Comparison of ENCODE assay signal across 22 mouse cellular contexts in genomic region chr10:92791908-92792307, GRCm38 (mm10).
A peak's percentile ranks its signal among the peaks of the same experiment; 100 is the strongest.
DNase-seq lines count a peak whose midpoint lies in the region; ATAC-seq lines count a peak whose summit lies in the region.
"Had no signal": no experiment of that assay in that cellular context is flagged by ENCODE, and none has a peak within 500 bp of the region (broad histone marks: within the 10 kb centered on the region; RNA-seq: fewer than 3 reads in every experiment).

No protein-coding gene starts in this region.

- H3K36me3 ChIP-seq in hindbrain, embryonic 12.5 days = no peaks in the 10 kb centered on the region
- H3K36me3 ChIP-seq in hindbrain, embryonic 16.5 days (ENCODE audit: control insufficient read depth, insufficient read depth, low read length) = no peaks in the 10 kb centered on the region
- no peaks in the 10 kb centered on the region for H3K36me3 ChIP-seq in forebrain, embryonic 10.5 days (replicated peaks)
- H3K36me3 ChIP-seq in forebrain, embryonic 12.5 days (replicated peaks) = no peaks in the 10 kb centered on the region
- H3K36me3 ChIP-seq in midbrain, embryonic 12.5 days = no peaks in the 10 kb centered on the region
- H3K36me3 ChIP-seq: embryonic facial prominence, embryonic 12.5 days; limb, embryonic 15.5 days; stomach, embryonic 15.5 days had no signal

- H3K4me2 ChIP-seq in hindbrain, embryonic 12.5 days (replicated peaks) = 0 out of 2 replicates have a peak overlapping the region, but pooled peaks have one; percentile 1
- no peak overlapping the region for H3K4me2 ChIP-seq in hindbrain, embryonic 16.5 days (ENCODE audit: low read length)
- peak overlapping the region; percentile 26 for H3K4me2 ChIP-seq in forebrain, embryonic 12.5 days
- 0 out of 2 replicates have a peak overlapping the region, but pooled peaks have one; percentile 26 for H3K4me2 ChIP-seq in midbrain, embryonic 12.5 days (replicated peaks)
- H3K4me2 ChIP-seq: embryonic facial prominence, embryonic 12.5 days; heart, embryonic 11.5 days; limb, embryonic 15.5 days; lung, embryonic 14.5 days; stomach, embryonic 15.5 days had no signal

- H3K4me3 ChIP-seq in hindbrain, embryonic 12.5 days = no peak overlapping the region
- H3K4me3 ChIP-seq in hindbrain, embryonic 16.5 days (ENCODE audit: low read length) = no peak overlapping the region
- no peak overlapping the region for H3K4me3 ChIP-seq in forebrain, embryonic 10.5 days
- no peak overlapping the region for H3K4me3 ChIP-seq in forebrain, embryonic 12.5 days (replicated peaks)
- H3K4me3 ChIP-seq in midbrain, embryonic 12.5 days = no peak overlapping the region
- H3K4me3 ChIP-seq: embryonic facial prominence, embryonic 12.5 days; gastrocnemius, adult 2 months; limb, embryonic 15.5 days; stomach, embryonic 15.5 days had no signal

- no peak overlapping the region for H3K9ac ChIP-seq in hindbrain, embryonic 12.5 days
- H3K9ac ChIP-seq in hindbrain, embryonic 16.5 days (ENCODE audit: low read depth, low read length) = no peak overlapping the region
- no peak overlapping the region for H3K9ac ChIP-seq in forebrain, embryonic 12.5 days
- H3K9ac ChIP-seq in midbrain, embryonic 12.5 days (replicated peaks) = no peak overlapping the region
- H3K9ac ChIP-seq: embryonic facial prominence, embryonic 12.5 days; limb, embryonic 15.5 days; liver, embryonic 14.5 days; lung, embryonic 14.5 days; stomach, embryonic 15.5 days had no signal

- 48% methylated on average over 10 of the region's 10 CpGs for WGBS in hindbrain, embryonic 12.5 days
- WGBS in hindbrain, embryonic 16.5 days = 33% methylated on average over 10 of the region's 10 CpGs
- 74% methylated on average over 10 of the region's 10 CpGs for WGBS in forebrain, embryonic 10.5 days
- WGBS in forebrain, embryonic 12.5 days = 41% methylated on average over 10 of the region's 10 CpGs
- 38% methylated on average over 10 of the region's 10 CpGs for WGBS in midbrain, embryonic 12.5 days

- no peaks in the 10 kb centered on the region for H3K27me3 ChIP-seq in hindbrain, embryonic 12.5 days
- H3K27me3 ChIP-seq in hindbrain, embryonic 16.5 days (replicated peaks; ENCODE audit: control insufficient read depth, insufficient read depth, low read length) = no peaks in the 10 kb centered on the region
- H3K27me3 ChIP-seq in forebrain, embryonic 10.5 days (ENCODE audit: poor library complexity, severe bottlenecking) = no peaks in the 10 kb centered on the region
- H3K27me3 ChIP-seq in forebrain, embryonic 12.5 days = no peaks in the 10 kb centered on the region
- no peaks in the 10 kb centered on the region for H3K27me3 ChIP-seq in midbrain, embryonic 12.5 days
- H3K27me3 ChIP-seq: embryonic facial prominence, embryonic 12.5 days; limb, embryonic 15.5 days; stomach, embryonic 15.5 days had no signal

- peak overlapping the region; percentile 55; the same call in 1 of the 2 replicates for H3K27ac ChIP-seq in hindbrain, embryonic 12.5 days
- H3K27ac ChIP-seq in hindbrain, embryonic 16.5 days (ENCODE audit: low read depth, low read length) = no peak overlapping the region
- H3K27ac ChIP-seq in forebrain, embryonic 10.5 days = peak overlapping the region; percentile 60; the same call in 1 of the 2 replicates
- no peak overlapping the region for H3K27ac ChIP-seq in forebrain, embryonic 12.5 days
- peak overlapping the region; percentile 60 for H3K27ac ChIP-seq in midbrain, embryonic 12.5 days (replicated peaks)
- H3K27ac ChIP-seq: embryonic facial prominence, embryonic 12.5 days; gastrocnemius, adult 2 months; limb, embryonic 15.5 days; liver, embryonic 14.5 days; stomach, embryonic 15.5 days had no signal

- H3K9me3 ChIP-seq in hindbrain, embryonic 12.5 days (replicated peaks) = no peaks in the 10 kb centered on the region
- no peaks in the 10 kb centered on the region for H3K9me3 ChIP-seq in hindbrain, embryonic 16.5 days (ENCODE audit: control insufficient read depth, low read length)
- H3K9me3 ChIP-seq in forebrain, embryonic 10.5 days = peaks cover 2% of the 10 kb centered on the region; the same call in 1 of the 2 replicates
- no peaks in the 10 kb centered on the region for H3K9me3 ChIP-seq in forebrain, embryonic 12.5 days
- H3K9me3 ChIP-seq in midbrain, embryonic 12.5 days = no peaks in the 10 kb centered on the region
- H3K9me3 ChIP-seq: embryonic facial prominence, embryonic 12.5 days; limb, embryonic 15.5 days; stomach, embryonic 15.5 days had no signal

- DNase-seq in forebrain, embryonic 10.5 days (ENCODE audit: extremely low spot score, low spot score) = no peak
- DNase-seq in adrenal gland, adult 2 months = no peak
- DNase-seq: adrenal gland, postnatal 14 days; cerebellum, adult 9-10 months; gastrocnemius, adult 2 months; kidney, adult 8-10 months; kidney, postnatal 10 days; left cerebral cortex, postnatal 4 days; lung, embryonic 14.5 days; right cerebral cortex, adult 18-20 months; thymus, adult 2 months; thymus, postnatal 4 days had no signal

- peaks cover 20% of the 10 kb centered on the region for H3K4me1 ChIP-seq in hindbrain, embryonic 12.5 days
- H3K4me1 ChIP-seq in hindbrain, embryonic 16.5 days (ENCODE audit: control insufficient read depth, insufficient read depth, low read depth, low read length) = no peaks in the 10 kb centered on the region; the same call in 1 of the 2 replicates
- peaks cover 24% of the 10 kb centered on the region for H3K4me1 ChIP-seq in forebrain, embryonic 10.5 days
- H3K4me1 ChIP-seq in forebrain, embryonic 12.5 days = peaks cover 28% of the 10 kb centered on the region
- H3K4me1 ChIP-seq in midbrain, embryonic 12.5 days = peaks cover 22% of the 10 kb centered on the region
- H3K4me1 ChIP-seq: embryonic facial prominence, embryonic 12.5 days; limb, embryonic 15.5 days; stomach, embryonic 15.5 days had no signal

- peak; percentile 57; the same call in 1 of the 2 replicates for ATAC-seq in hindbrain, embryonic 12.5 days (ENCODE audit: low FRiP score)
- no peak for ATAC-seq in hindbrain, embryonic 16.5 days
- no peak for ATAC-seq in forebrain, embryonic 12.5 days (ENCODE audit: low FRiP score)
- peak; percentile 59 for ATAC-seq in midbrain, embryonic 12.5 days (ENCODE audit: low FRiP score, low read depth)
- no peak for ATAC-seq in erythroid progenitor cell, adult 5-6 weeks (replicated peaks; ENCODE audit: low FRiP score, poor library complexity, severe bottlenecking)

Comparison
In these comparisons a context has a peak if more than half of its experiments do, and no peak if none do; other contexts are left out.
1. ATAC-seq: peak in hindbrain, embryonic 12.5 days (single experiment) and midbrain, embryonic 12.5 days (single experiment); none in hindbrain, embryonic 16.5 days (single experiment), forebrain, embryonic 12.5 days (single experiment) and erythroid progenitor cell, adult 5-6 weeks (single experiment).
2. H3K27ac ChIP-seq: peak in hindbrain, embryonic 12.5 days (single experiment), forebrain, embryonic 10.5 days (single experiment) and midbrain, embryonic 12.5 days (single experiment); none in hindbrain, embryonic 16.5 days (single experiment) and forebrain, embryonic 12.5 days (single experiment).